Mouse (Mus musculus): Measurements from ENCODE around the gene Pappa.

Pappa gene

DNA sequence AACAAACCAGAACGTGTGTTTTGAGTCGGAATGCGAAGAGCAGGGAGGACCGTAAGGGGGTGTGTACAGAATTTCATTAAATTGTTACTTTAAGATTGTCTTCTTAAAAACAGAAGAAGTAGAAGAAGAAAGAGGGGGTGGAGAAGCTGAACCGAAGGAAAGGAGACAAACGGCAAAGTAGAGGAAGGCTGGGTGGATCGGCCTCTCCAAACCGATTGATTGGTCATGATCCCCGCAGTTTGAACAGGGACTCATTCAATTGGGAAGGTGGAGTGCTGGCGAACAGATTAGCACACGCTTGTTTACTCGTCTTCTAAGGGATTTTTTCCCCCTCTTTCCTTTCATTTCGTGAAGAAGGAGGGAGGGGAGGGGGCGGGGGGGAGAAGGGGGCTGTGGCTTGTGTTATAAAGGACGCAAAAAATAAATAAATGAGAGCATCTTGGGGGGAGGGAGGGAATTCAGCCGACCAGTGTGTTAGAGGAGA lies at the start of gene Pappa:
TSS of gene Pappa (plus strand) at position 434 of the 484 bp plus-strand sequence.
- no peak for DNase-seq (ENCODE audit: low spot score in 2 of 2)

DNA sequence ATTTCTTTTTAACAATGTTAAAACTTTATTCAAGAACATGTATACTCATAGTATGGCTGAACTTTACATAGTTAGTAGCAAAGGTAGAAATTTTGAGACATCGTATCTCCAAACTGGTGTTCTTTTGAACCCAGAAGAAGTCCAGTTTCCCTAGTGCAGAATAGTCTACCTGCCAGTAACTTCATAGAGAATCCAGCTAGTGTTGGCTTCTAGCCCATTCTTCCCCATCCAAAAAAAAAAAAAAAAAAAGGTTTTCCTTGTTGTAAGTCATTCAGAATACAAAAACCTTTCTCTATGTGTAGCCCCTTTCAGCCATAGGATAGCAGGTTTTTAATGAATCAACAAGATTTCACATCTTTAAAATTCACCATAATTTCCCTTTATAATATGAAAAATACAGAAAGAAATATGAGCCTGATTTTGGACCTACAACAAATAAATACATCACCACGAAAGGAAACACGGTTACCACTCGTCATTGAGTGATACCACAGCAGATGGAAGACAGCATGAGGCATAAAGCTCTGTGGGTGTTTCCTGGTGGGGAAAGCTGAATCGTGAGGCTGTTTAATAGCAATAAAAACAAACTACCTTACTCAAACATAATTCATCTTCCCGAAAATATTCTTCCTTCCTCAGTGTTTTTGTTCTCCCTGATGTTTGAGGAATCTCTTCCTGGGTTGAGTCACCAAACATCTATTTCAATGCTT lies 45.9 kb upstream of the Pappa start:
- no peak for DNase-seq (ENCODE audit: low spot score in 2 of 2)

DNA sequence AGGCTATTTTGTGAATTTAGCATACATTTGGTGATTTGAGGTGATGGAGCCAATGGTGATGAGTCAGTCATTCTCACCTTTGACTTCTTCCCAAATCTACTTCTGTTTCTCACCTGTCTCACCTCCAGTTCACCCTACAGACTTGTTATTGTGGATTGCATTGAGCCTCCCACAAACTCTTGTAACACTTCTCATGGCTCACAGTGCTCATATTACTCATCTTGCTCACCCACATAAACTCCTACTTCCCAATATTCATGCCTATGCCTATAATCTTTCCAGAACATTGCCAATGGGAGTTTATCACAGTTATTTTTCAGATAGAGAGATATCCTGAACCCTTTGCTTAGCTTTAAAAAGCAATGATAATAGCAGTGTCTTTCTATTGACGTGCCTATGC lies 37.1 kb upstream of the Pappa start:
- no peak for DNase-seq (ENCODE audit: low spot score in 2 of 2)

DNA sequence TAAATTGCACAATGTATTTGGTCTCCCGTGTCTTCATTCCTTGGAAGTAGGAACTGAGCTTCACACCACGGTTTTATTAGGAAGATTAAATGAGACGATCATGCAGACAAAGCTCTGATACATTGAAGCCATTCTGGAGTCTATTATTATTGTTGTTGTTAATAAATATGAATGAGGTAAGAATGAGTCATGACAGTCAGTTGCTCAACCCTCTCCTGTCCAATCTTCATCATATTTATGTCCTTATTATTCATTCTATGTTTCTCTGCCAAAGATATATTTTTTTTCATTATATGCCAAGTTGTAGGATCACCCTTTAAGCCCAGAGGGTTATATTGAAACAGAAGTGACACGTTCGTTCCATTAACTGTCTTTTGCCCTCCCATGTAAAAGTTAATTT lies 36.4 kb upstream of the Pappa start:
- DNase-seq (ENCODE audit: low spot score in 2 of 2), result no peak

DNA sequence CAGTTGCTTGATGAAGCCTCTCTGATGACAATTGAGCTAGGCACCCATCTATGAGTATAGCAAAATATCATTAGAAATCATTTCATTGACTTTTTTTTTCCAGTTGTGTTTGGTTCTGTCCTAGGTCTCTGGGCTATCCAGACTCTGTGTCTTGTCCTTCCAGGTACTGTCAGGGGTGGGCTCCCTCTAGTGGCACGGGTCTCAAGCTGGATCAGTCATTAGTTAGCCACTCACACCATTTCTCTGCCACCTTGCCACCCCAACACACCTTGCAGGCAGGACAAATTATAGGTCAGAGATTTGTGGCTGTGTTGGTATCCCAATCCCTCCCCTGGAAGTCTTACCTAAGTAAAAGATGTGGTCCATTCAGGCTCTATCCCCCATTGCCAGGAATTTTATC lies 31.8 kb upstream of the Pappa start:
- peak in 1 of 2 experiments; percentile 3 for DNase-seq (ENCODE audit: low spot score in 2 of 2)

DNA sequence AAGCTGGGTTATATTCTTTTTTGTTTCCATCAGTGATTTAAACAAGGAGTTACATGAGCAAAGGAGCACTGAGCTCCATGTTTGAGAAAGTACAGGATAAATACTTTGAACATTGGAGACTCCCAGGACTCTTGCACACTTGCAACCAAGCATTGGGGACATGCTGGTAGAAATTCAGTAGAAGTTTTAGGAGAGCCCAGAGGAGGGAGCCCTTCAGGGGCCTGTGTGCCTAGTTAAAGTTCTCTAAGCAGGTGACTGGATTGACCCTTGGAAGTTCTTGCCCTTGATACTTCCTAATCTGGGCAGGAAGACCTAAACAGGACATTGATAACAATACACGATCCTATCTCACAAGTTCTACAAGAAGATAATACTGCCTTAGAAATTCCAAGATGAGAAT lies 3.6 kb upstream of the Pappa start:
- DNase-seq (ENCODE audit: low spot score in 2 of 2), result no peak

DNA sequence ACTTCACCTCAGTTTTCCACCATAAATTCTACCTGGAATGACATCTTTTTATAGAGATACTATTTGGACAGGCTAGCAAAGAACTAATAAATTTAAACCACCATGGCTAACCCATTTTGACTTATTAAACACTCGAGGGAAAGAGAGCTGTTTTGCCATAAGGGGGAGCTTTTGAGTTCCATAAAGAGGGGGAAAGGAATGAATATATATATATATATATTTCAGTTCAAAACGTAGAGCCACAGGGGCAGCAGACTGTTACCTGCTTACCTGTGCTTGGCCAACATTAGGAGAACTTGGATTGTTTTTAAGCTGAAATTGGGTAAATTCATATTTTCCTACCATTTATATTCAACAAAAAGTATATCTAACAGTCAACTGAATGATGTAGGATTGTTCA lies 1.1 kb upstream of the Pappa start:
- no peak for DNase-seq (ENCODE audit: low spot score in 2 of 2)

DNA sequence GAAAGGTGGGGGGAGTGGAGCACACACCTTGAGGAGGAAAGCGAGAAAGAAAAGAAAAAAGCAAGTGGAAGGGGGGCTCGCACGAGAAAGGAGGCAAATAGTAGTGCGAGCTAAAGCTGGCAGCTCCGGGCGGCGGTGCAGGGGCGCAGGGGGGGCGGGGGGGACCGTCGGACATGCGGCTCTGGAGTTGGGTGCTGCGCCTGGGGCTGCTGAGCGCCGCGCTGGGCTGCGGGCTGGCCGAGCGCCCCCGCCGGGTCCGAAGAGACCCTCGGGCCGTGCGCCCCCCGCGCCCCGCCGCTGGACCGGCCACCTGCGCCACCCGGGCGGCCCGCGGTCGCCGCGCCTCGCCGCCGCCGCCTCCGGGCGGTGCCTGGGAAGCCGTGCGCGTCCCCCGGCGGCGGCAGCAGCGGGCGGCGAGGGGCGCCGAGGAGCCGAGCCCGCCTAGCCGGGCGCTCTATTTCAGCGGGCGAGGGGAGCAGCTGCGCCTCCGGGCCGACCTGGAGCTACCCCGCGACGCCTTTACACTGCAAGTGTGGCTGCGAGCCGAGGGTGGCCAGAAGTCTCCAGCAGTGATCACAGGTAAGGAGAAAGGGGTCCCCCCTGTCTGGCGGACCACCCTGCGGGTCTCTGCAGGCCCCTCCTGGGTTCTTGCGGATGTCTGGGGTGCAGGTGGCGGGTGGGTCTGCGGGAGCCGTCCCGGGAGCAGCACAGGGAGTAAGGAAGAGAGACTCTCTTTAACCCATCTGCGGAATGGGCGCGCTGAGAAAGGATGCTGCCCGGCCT lies 586 bp downstream of the Pappa start:
- DNase-seq (ENCODE audit: low spot score in 2 of 2), result peak in 1 of 2 experiments; percentile 6

DNA sequence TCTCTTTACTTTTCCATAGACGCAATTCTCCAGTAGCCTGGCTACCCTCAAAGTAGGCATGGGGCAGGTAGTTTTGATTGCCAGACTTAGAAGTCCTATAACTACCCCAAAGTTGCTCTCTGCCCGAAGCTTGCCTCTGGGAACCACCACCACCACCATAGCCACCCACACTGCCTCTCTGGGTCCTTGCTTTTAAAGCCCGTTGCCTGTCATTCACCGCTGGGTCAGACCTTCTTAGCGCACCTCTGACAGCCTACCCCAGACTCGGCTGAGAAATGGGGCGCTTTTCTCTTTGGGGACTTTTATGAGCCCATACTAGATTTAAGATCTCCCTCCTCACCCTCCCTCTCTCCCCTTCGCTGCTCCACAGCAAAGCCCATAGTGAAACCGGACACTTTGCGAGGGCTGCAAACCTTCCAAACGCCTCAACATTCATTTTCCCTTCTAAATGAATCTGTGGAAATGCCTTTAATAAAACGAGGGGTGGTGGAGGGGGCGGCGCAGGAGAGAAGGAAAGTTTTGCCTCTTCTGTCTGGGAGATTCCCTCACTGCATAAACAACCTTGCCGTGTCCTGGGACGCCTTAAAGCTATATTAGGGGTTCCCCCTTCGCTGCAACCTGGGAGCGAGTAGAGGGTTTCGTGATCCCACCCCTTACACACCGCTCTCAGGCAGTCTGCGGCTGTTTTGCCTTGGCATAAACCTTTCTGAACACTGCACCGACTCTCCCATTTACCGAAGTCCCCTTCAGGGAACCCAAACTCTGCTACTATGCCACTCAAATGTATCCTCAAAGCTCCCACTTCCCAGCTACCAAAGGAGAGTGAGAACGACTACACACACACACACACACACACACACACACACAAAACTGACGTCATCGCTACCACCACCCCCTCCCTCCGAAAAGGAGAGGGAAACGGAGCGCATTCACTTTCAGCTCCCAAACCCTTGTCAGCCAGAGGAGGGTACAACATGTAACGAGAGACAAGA lies 1.7 kb downstream of the Pappa start:
- DNase-seq (ENCODE audit: low spot score in 2 of 2), result peak in 1 of 2 experiments; percentile 42

DNA sequence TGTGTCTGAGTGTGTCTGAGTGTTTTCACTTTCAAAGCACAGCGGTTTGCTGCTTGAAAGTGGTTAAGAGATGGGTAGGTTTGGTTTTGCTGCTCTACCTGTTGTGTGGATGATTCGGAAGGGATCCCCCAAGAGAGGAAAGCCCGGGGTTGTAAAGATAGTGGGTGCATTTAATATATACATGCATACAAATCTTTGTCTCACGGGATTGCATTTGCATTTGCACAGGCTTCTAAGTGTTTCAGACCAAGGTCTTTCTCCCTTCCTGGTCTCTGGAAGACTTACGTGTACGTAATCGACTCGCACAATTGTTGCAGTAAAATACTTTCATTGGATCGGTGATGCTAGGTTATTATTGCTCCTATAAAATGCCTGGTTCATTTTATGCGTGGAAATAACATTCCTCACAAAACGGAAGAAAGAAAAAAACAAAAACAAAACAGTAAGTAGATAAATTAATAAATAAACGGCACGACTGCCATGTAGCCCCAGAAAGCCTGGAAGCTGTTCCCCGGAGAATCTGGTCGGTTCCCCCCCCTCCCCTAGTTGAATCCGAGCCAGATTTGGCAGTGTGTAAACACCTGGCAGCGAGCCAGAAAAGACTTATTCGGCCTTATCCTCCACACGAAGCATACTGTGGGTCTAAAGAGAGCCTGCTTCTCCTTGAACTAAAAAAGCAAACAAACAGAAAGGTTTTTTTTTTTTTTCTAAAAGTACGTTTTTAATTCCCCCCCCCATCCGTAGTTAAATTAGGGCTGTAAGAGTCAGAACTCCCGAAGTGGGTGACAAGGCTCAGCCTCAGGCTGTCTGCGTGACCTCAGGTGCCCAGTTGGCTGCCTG lies 2.7 kb downstream of the Pappa start:
- DNase-seq (ENCODE audit: low spot score in 2 of 2), result peak in 1 of 2 experiments; percentile 67

DNA sequence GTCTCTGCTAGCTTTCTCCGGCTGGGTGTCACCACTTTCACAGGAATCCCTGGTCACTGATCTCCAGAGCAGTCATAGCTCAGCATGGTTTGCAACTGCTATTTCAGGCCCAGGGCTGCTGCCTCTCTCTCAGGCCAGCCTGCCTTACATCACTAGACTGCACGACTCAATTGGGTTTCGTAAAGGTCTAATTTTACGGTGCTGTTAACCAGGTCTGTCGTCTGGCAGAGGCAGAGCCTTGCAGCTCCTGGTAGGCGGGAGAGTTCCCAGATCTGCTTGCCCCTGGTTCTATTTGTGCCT lies 3.3 kb downstream of the Pappa start:
- DNase-seq (ENCODE audit: low spot score in 2 of 2), result peak in 1 of 2 experiments; percentile 4

DNA sequence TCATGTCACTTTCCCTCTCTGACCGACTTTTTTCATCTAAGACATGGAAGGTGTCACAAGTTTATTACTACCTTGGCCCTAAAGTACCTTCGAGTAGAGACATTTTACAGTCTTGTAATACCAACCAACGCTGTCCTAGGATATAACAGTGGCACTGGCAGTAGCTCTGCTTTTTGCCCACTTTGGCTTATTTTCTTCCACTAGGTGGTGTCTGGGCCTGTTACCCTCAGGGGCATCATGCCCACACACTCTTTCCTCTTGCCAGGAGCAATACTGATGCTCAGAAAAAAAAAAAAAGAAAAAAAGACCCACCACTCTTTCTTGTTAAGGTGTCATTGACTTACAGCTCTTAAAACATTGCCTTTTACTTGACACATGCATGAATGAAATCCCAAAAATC lies 8.7 kb downstream of the Pappa start:
- DNase-seq (ENCODE audit: low spot score in 2 of 2), result no peak

DNA sequence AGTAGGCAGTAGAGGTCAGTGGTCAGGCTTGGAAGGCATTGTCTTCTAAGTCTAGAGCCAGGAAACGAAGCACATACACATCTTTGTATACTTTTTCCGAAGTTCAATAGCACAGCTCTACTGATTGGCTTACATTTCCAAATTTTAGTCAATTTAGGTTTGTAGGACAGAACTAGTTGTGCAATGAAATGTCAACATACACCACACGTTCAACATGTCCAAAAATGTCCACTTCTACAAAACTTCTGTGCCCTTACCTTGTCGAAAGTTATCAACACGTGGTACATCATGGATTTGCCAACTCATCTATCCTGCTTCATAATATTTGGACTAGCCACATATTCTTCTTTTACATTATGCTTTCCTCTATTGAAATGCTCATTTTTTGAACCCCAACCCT lies 10.4 kb downstream of the Pappa start:
- DNase-seq (ENCODE audit: low spot score in 2 of 2), result no peak

DNA sequence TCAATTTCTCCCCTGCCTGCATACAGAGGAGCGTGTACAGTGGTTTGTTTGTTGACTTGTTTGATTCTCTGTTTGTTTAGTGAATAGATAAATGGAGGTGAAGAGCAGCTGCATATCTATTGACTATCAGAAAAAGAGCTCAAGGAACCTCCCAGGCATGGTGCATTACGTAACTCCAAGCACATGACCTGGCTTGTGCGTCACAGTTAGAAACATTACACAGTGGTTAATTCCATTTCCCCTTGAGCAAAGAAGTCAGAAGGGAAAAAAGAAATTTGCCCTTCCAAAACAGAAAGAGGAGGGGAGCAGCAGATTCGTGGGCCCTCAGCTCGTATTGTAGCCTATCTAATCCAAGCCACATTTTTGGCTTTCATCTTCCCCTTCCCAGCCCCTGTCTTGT lies 11.1 kb downstream of the Pappa start:
- DNase-seq (ENCODE audit: low spot score in 2 of 2), result no peak

DNA sequence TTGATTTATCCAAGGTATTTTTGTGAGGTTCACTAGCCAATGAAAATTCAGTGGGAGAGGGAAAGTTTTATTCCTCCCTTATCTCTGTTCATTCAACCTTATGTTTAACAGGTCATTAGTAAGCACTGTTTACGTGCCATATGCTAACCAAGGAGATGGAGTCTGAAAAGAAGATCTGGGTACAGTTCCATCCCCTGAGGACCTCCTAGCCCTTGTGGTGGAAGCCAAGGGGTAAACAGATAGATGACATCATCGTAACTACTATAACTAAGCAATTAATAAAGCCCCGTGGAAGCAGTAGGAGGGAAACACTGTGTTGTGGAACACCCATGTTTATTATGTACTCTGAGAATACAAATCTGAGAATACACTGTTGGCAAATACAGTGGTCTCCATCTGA lies 12.6 kb downstream of the Pappa start:
- DNase-seq (ENCODE audit: low spot score in 2 of 2), result no peak

DNA sequence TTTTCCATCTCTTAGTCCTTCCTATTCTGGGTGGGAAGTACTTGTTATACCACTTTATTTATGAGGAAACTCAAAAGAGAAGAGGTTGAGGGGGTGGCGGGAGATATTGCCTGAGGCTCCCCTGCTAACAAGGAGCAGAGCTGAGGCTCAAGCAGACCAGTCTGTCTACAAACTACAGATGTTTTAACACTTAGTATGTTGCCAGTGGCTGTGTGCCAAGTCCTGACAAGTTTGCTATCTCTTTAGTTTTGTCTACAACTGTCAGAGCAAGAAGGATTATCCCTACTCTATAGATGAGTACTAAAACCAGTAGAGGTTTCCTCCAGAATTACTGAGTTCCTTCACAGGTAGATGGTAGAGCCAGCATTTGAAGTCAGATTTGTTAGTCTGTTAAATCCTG lies 23.0 kb downstream of the Pappa start:
- DNase-seq (ENCODE audit: low spot score in 2 of 2), result no peak

DNA sequence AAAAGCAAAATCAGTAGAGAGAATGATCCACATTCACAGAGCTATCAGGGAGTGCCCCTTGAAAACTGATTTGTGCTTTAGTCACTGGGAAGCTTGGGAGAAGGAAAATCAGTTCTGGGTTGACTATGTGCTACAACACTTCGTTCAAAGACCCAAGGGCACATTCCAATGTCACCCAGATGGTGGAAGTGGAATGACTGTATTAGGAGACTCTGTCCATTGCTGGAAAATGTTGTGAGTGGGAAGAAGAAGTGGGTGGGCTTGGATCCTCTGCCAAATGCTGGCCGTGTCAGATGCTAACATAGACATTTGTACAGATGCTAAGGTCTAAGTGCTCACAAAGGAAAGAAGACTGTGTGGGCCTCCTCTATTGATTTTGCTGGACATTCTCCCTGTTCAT lies 29.6 kb downstream of the Pappa start:
- DNase-seq (ENCODE audit: low spot score in 2 of 2), result no peak

DNA sequence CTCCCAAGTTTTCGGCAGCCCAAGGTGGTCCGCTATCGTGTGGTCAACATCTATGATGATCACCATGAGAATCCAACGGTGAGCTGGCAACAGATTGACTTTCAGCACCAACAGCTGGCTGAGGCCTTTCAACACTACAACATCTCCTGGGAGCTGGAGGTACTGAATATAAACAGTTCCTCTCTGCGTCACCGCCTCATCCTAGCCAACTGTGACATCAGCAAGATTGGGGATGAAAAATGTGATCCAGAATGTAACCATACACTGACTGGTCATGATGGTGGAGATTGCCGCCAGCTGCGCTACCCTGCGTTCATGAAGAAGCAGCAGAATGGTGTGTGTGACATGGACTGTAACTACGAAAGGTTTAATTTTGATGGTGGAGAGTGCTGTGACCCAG lies 32.3 kb downstream of the Pappa start:
- DNase-seq (ENCODE audit: low spot score in 2 of 2), result no peak

DNA sequence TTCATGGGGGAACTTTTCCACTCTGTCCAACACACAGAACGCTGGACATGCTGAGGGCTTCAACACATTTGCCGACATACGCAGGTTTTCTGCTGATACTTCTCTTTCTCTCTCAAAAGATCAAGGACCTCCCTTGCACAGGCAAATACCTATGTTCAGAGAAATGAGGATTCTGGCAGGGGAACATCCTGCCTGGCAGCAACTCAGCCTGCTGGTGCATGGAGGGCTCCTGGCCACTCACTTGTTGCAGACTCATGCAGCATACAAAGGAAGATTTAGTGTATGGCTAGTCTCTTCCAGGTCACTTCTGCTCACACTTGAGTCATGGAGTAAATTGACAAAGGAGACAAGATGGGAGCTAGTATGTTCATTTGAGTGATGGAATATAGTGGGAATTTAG lies 34.7 kb downstream of the Pappa start:
- DNase-seq (ENCODE audit: low spot score in 2 of 2), result no peak

DNA sequence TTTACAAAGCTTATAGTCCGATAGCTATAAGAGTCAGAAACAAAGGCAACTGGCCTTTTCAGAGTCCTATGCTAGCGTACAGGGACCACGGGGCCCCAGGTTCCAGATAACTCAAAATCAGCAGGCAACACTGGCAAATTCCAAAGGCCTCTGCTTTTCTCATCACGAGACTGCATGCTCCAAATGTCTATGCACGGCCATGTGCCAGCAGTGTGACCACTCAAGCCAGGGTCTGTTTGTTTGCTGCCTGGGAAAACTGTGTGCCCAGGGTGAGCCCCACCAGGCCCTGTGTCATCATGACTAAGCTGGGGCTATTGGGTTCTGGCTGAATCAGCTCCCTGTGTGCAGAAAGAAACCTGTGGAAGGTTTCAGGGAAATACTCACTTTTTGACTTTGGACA lies 35.5 kb downstream of the Pappa start:
- no peak for DNase-seq (ENCODE audit: low spot score in 2 of 2)

DNA sequence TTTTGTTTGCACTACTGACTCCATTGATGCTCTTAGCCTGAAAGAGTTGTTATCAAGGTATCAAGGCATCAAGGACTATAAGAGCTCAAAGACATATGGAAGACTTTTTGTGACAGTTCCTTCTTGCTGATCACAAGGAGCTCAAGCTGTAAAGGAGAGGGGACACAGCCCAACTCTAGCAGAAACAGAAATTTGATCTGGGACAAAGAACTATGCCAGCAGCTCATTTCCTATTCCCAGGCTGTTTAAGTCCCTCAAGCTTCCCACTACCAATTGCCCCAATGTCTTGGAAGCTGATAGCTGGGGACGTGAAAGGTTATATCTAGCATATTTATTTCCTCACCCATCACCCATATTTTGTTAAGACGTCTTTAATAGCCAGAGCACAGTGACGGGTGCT lies 39.7 kb downstream of the Pappa start:
- no peak for DNase-seq (ENCODE audit: low spot score in 2 of 2)
